Mouse (Mus musculus) MEL (cell line): ENCODE data around the gene Ddx4. TPM values are rescaled to one million over a fixed set of nuclear protein-coding genes. Genes with fewer than 3 reads are reported as not detected.

Source experiments
- DNase-seq: peaks from one replicate; pipeline ENCODE4 v3.0.0; 2011; ENCODE audit warnings: low read depth, low spot score
- H3K27ac ChIP-seq: 2 replicates; pipeline ENCODE4 v1.5.1; 2012; ENCODE audit warnings: low read depth, mild to moderate bottlenecking, control low read depth, low read length, moderate library complexity; ENCODE audit not compliant: control insufficient read depth
- H3K27me3 ChIP-seq, 2 experiments: fragments of 150-350 bp in 1 of 2; sonication (generic) in 1 of 2; 2 replicates each; pipeline ENCODE4 v1.6.1; 2012; ENCODE audit warnings: low read length in 2 of 2, mild to moderate bottlenecking in 2 of 2, improper control_type of control experiment in 1 of 2, moderate library complexity in 1 of 2; ENCODE audit not compliant: insufficient read depth in 2 of 2, control insufficient read depth in 1 of 2
- H3K36me3 ChIP-seq, 2 experiments: 2 replicates each; pipeline ENCODE4 v1.6.1; 2012 to 2014; ENCODE audit warnings: low read length in 2 of 2, improper control_type of control experiment in 1 of 2, inconsistent platforms in 1 of 2, mild to moderate bottlenecking in 1 of 2; ENCODE audit not compliant: insufficient read depth in 2 of 2, control insufficient read depth in 1 of 2
- H3K4me1 ChIP-seq, 2 experiments: fragments of 150-350 bp in 1 of 2; sonication (generic) in 1 of 2; 2 replicates each; pipeline ENCODE4 v1.6.1; 2012; ENCODE audit warnings: low read length in 2 of 2, improper control_type of control experiment in 1 of 2, mild to moderate bottlenecking in 1 of 2; ENCODE audit not compliant: insufficient read depth in 2 of 2, control insufficient read depth in 1 of 2
- H3K4me3 ChIP-seq, 2 experiments: fragments of 150-350 bp in 1 of 2; sonication (generic) in 1 of 2; 2 replicates each; pipeline ENCODE4 v1.5.1; 2012; ENCODE audit warnings: low read depth in 2 of 2, low read length in 2 of 2, mild to moderate bottlenecking in 2 of 2, moderate library complexity in 2 of 2, control low read depth in 1 of 2, improper control_type of control experiment in 1 of 2; ENCODE audit not compliant: control insufficient read depth in 1 of 2, insufficient read depth in 1 of 2
- H3K79me2 ChIP-seq: 2 replicates; pipeline ENCODE4 v1.6.1; 2012; ENCODE audit warnings: mild to moderate bottlenecking, low read length, moderate library complexity; ENCODE audit not compliant: control insufficient read depth, poor library complexity, insufficient read depth
- H3K9ac ChIP-seq: 2 replicates; pipeline ENCODE4 v1.6.1; 2012; ENCODE audit warnings: low read depth, mild to moderate bottlenecking, control low read depth, low read length, moderate library complexity; ENCODE audit not compliant: control insufficient read depth, poor library complexity, severe bottlenecking
- H3K9me3 ChIP-seq: fragments of 150-350 bp; sonication (generic); replicated peaks from 2 replicates; pipeline ENCODE4 v1.6.1; 2012; ENCODE audit warnings: mild to moderate bottlenecking, low read length, improper control_type of control experiment, moderate library complexity; ENCODE audit not compliant: insufficient read depth
- BHLHE40 ChIP-seq: IDR thresholded peaks from 2 replicates; pipeline ENCODE4 v1.6.1; 2012; ENCODE audit warnings: low read depth, mild to moderate bottlenecking, inconsistent platforms, low read length, improper control_type of control experiment, borderline replicate concordance
- CHD1 ChIP-seq: IDR thresholded peaks from 2 replicates; pipeline ENCODE4 v1.6.1; 2012; ENCODE audit warnings: low read depth, mild to moderate bottlenecking, inconsistent platforms, low read length, improper control_type of control experiment
- EP300 ChIP-seq, 2 experiments: IDR thresholded peaks; 2 replicates each; pipeline ENCODE4 v1.6.1; 2011; ENCODE audit warnings: improper control_type of control experiment in 2 of 2, low read length in 2 of 2, low read depth in 1 of 2, mild to moderate bottlenecking in 1 of 2
- ETS1 ChIP-seq: IDR thresholded peaks from 2 replicates; pipeline ENCODE4 v1.6.1; 2012; ENCODE audit warnings: low read depth, mild to moderate bottlenecking, inconsistent platforms, low read length, improper control_type of control experiment, moderate library complexity
- GATA1 ChIP-seq: IDR thresholded peaks from 2 replicates; pipeline ENCODE4 v1.6.1; 2011; ENCODE audit warnings: low read depth, low read length, improper control_type of control experiment
- HCFC1 ChIP-seq: IDR thresholded peaks from 2 replicates; pipeline ENCODE4 v1.6.1; 2012; ENCODE audit warnings: low read depth, mild to moderate bottlenecking, inconsistent platforms, low read length, improper control_type of control experiment, moderate library complexity
- MAFK ChIP-seq: IDR thresholded peaks from 2 replicates; pipeline ENCODE4 v1.6.1; 2011; ENCODE audit warnings: low read depth, mild to moderate bottlenecking, low read length, improper control_type of control experiment, borderline replicate concordance
- MAX ChIP-seq: IDR thresholded peaks from 2 replicates; pipeline ENCODE4 v1.6.1; 2011; ENCODE audit warnings: low read length, improper control_type of control experiment
- MXI1 ChIP-seq: IDR thresholded peaks from 2 replicates; pipeline ENCODE4 v1.6.1; 2011; ENCODE audit warnings: mild to moderate bottlenecking, low read depth, low read length, improper control_type of control experiment
- MYC ChIP-seq: IDR thresholded peaks from 2 replicates; pipeline ENCODE4 v1.6.1; 2011; ENCODE audit warnings: low read depth, mild to moderate bottlenecking, low read length, improper control_type of control experiment, moderate library complexity
- NELFE ChIP-seq: IDR thresholded peaks from 2 replicates; pipeline ENCODE4 v1.6.1; 2011; ENCODE audit warnings: low read depth, low read length, improper control_type of control experiment
- POLR2AphosphoS2 ChIP-seq: IDR thresholded peaks from 2 replicates; pipeline ENCODE4 v1.6.1; 2011; ENCODE audit warnings: low read length, improper control_type of control experiment
- POLR2AphosphoS5 ChIP-seq: IDR thresholded peaks from 2 replicates; pipeline ENCODE4 v1.6.1; 2012; ENCODE audit warnings: low read depth, borderline replicate concordance, mild to moderate bottlenecking, inconsistent platforms, low read length, moderate library complexity, mixed read lengths
- RAD21 ChIP-seq: IDR thresholded peaks from 2 replicates; pipeline ENCODE4 v1.6.1; 2011; ENCODE audit warnings: mild to moderate bottlenecking, low read depth, low read length, improper control_type of control experiment
- RCOR1 ChIP-seq: IDR thresholded peaks from 2 replicates; pipeline ENCODE4 v1.6.1; 2012; ENCODE audit warnings: low read depth, mild to moderate bottlenecking, inconsistent platforms, low read length, improper control_type of control experiment
- SIN3A ChIP-seq: IDR thresholded peaks from 2 replicates; pipeline ENCODE4 v1.6.1; 2012; ENCODE audit warnings: low read length, improper control_type of control experiment, inconsistent platforms
- TAL1 ChIP-seq: IDR thresholded peaks from 2 replicates; pipeline ENCODE4 v1.6.1; 2012; ENCODE audit warnings: mild to moderate bottlenecking, inconsistent platforms, low read length, moderate library complexity, mixed read lengths
- TBP ChIP-seq: IDR thresholded peaks from 2 replicates; pipeline ENCODE4 v1.8.0; 2011; ENCODE audit warnings: low read depth, low read length, improper control_type of control experiment
- TCF12 ChIP-seq: IDR thresholded peaks from 2 replicates; pipeline ENCODE4 v1.6.1; 2014; ENCODE audit warnings: low read depth, mild to moderate bottlenecking, inconsistent platforms, low read length, improper control_type of control experiment, moderate library complexity
- USF2 ChIP-seq, 2 experiments: IDR thresholded peaks; 2 replicates each; pipeline ENCODE4 v1.6.1; 2011 to 2012; ENCODE audit warnings: improper control_type of control experiment in 2 of 2, low read length in 2 of 2, borderline replicate concordance in 1 of 2, inconsistent platforms in 1 of 2, low read depth in 1 of 2, mild to moderate bottlenecking in 1 of 2; ENCODE audit not compliant: insufficient read depth in 1 of 2
- ZC3H11A ChIP-seq: IDR thresholded peaks from 2 replicates; pipeline ENCODE4 v1.6.1; 2012; ENCODE audit warnings: low read depth, mild to moderate bottlenecking, inconsistent platforms, low read length, improper control_type of control experiment
- ZKSCAN1 ChIP-seq: IDR thresholded peaks from 2 replicates; pipeline ENCODE4 v1.6.1; 2012; ENCODE audit warnings: low read depth, mild to moderate bottlenecking, inconsistent platforms, low read length, improper control_type of control experiment, moderate library complexity
- ZMIZ1 ChIP-seq: IDR thresholded peaks from 2 replicates; pipeline ENCODE4 v1.6.1; 2012; ENCODE audit warnings: low read depth, mild to moderate bottlenecking, inconsistent platforms, low read length, improper control_type of control experiment, moderate library complexity
- polyA plus RNA-seq, 2 experiments: library from polyadenylated mRNA; stranded (reverse) in 1 of 2; unstranded in 1 of 2; fragments of >175 nt in 1 of 2; fragments of >200 nt in 1 of 2; gene quantifications; 2 replicates each; pipeline versions ENCODE4 v1.2.1 to v1.2.4; 2012; ENCODE audit warnings: low replicate concordance in 2 of 2, low read depth in 1 of 2; ENCODE audit not compliant: insufficient read length in 2 of 2, insufficient read depth in 1 of 2, missing spikeins in 1 of 2
- total RNA-seq: library from RNA; depleted of rRNA; stranded (reverse); fragments of 300-350 nt; gene quantifications from 2 replicates; pipeline ENCODE4 v1.2.3, GENCODE M21; 2012

The Ddx4 gene
- total and polyA plus RNA-seq, 3 experiments: 0.31 to 1.3 TPM; not detected in 1

- TF ChIP-seq TBP: peak; percentile 59; the same call in 1 of the 2 replicates
- peak; percentile 45; the same call in 1 of the 2 replicates for TF ChIP-seq ZKSCAN1
- TF ChIP-seq MYC: peak; percentile 64; the same call in 1 of the 2 replicates
- TF ChIP-seq TCF12: peak; percentile 60
- peak; percentile 75 for TF ChIP-seq SIN3A
- no peak for TF ChIP-seq ZMIZ1
- 0 out of 2 replicates have a peak, but pooled peaks have one; percentile 5 for TF ChIP-seq ZC3H11A
- 0 out of 2 replicates have a peak, but pooled peaks have one; percentile 30 for TF ChIP-seq HCFC1
- peak; percentile 49; the same call in 1 of the 2 replicates for TF ChIP-seq NELFE
- TF ChIP-seq POLR2AphosphoS2: no peak
- no peak; the same call in 1 of the 2 replicates for TF ChIP-seq CHD1
- TF ChIP-seq MXI1: no peak; the same call in 1 of the 2 replicates
- TF ChIP-seq MAX: peak; percentile 72
- peak; percentile 70; the same call in 1 of the 2 replicates for TF ChIP-seq RCOR1
- TF ChIP-seq GATA1: peak; percentile 59; the same call in 1 of the 2 replicates
- TF ChIP-seq TAL1: no peak
- no peak for TF ChIP-seq MAFK
- TF ChIP-seq, all 39 proteins: peak for 18
Observed at GRCm38 (mm10) chr13:112642897-112643296, 9.4 kb downstream of the Ddx4 start (continued).

- Histone ChIP-seq H3K4me3 (no peak overlapping the region), H3K9me3 (no peaks in the 10 kb centered on the region), H3K36me3 (peaks cover 0 to 33% of the 10 kb centered on the region in 2 experiments; a peak in 2 of 4 replicates), H3K27me3 (no peaks in the 10 kb centered on the region), H3K27ac (no peak overlapping the region), H3K4me1 (peaks cover 27 to 44% of the 10 kb centered on the region in 2 experiments), H3K79me2 (no peaks in the 10 kb centered on the region), H3K9ac (no peak overlapping the region)
- no peak for DNase-seq
- TF ChIP-seq BHLHE40 (peak; percentile 18; the same call in 1 of the 2 replicates), RAD21 (no peak)
Observed at GRCm38 (mm10) chr13:112639111-112639510, 13.2 kb downstream of the Ddx4 start.

GRCm38 (mm10) chr13:112636498-112636897, 15.8 kb downstream of the Ddx4 start:
- no peaks in the 10 kb centered on the region for H3K79me2 ChIP-seq
- TF ChIP-seq ETS1 (0 out of 2 replicates have a peak, but pooled peaks have one; percentile 17), TCF12 (0 out of 2 replicates have a peak, but pooled peaks have one; percentile 28), USF2 (IDR thresholded peaks at IDR 0.05; ENCODE audit: borderline replicate concordance in 1 of 2, insufficient read depth in 1 of 2, low read depth in 1 of 2, low read length in 2 of 2) (no peak), GATA1 (peak; percentile 58), POLR2AphosphoS5 (no peak), TAL1 (peak; percentile 53), EP300 (IDR thresholded peaks at IDR 0.05; ENCODE audit: low read depth in 1 of 2, low read length in 2 of 2) (peak in 1 of 2 experiments; percentile 49; a peak in 2 of 4 replicates)
- H3K36me3 ChIP-seq: peaks cover 0 to 12% of the 10 kb centered on the region in 2 experiments; a peak in 2 of 4 replicates
- H3K4me3 ChIP-seq: no peak overlapping the region
- DNase-seq: peak; percentile 79
- peaks cover 13 to 20% of the 10 kb centered on the region in 2 experiments for H3K4me1 ChIP-seq
- H3K27ac ChIP-seq: 0 out of 2 replicates have a peak overlapping the region, but pooled peaks have one; percentile 15
- H3K27me3 ChIP-seq: no peaks in the 10 kb centered on the region
- H3K9me3 ChIP-seq: no peaks in the 10 kb centered on the region
- no peak overlapping the region; the same call in 1 of the 2 replicates for H3K9ac ChIP-seq
